Mouse (Mus musculus) embryonic facial prominence, embryonic 14.5 days (tissue): Measurements from ENCODE around the gene Srr. TPM values are rescaled to one million over a fixed set of nuclear protein-coding genes. Genes with fewer than 3 reads are reported as not detected.
A peak's percentile ranks its signal among the peaks of the same experiment; 100 is the strongest.

ENCODE experiments used
- ATAC-seq: fragments of 200-750 bp; cut with Nextera tagmentation; 2 replicates; pipeline ENCODE4 v1.8.0; 2017; ENCODE audit warnings: low read depth, moderate number of reproducible peaks, moderate TSS enrichment
- DNase-seq: peaks from one replicate; pipeline ENCODE4 v3.0.0-alpha.2; 2015; ENCODE audit warnings: low spot score
- H3K27ac ChIP-seq: fragments of 300-500 bp; sonication (generic); replicated peaks from 2 replicates; pipeline ENCODE4 v1.5.1; 2014; ENCODE audit warnings: low read depth, mild to moderate bottlenecking, low read length, moderate library complexity
- H3K27me3 ChIP-seq: fragments of 300-500 bp; sonication (generic); replicated peaks from 2 replicates; pipeline ENCODE4 v1.6.1; 2014; ENCODE audit warnings: low read length; ENCODE audit not compliant: control insufficient read depth, insufficient read depth
- H3K36me3 ChIP-seq: fragments of 300-500 bp; sonication (generic); 2 replicates; pipeline ENCODE4 v1.6.1; 2014; ENCODE audit warnings: low read length, mixed read lengths; ENCODE audit not compliant: control insufficient read depth, insufficient read depth
- H3K4me1 ChIP-seq: fragments of 300-500 bp; sonication (generic); 2 replicates; pipeline ENCODE4 v1.6.1; 2014; ENCODE audit warnings: antibody characterized with exemption, low read length; ENCODE audit not compliant: control insufficient read depth, insufficient read depth
- H3K4me2 ChIP-seq: fragments of 300-500 bp; sonication (generic); 2 replicates; pipeline ENCODE4 v1.6.1; 2014; ENCODE audit warnings: low read depth, mild to moderate bottlenecking, low read length, moderate library complexity, mixed read lengths
- H3K4me3 ChIP-seq: fragments of 300-500 bp; sonication (generic); 2 replicates; pipeline ENCODE4 v1.5.1; 2014; ENCODE audit warnings: low read depth, mild to moderate bottlenecking, low read length
- H3K9ac ChIP-seq: fragments of 300-500 bp; sonication (generic); 2 replicates; pipeline ENCODE4 v1.6.1; 2014; ENCODE audit warnings: low read depth, mild to moderate bottlenecking, low read length, moderate library complexity, mixed read lengths
- H3K9me3 ChIP-seq: fragments of 300-500 bp; sonication (generic); 2 replicates; pipeline ENCODE4 v1.6.1; 2016; ENCODE audit warnings: low read length; ENCODE audit not compliant: control insufficient read depth
- WGBS: fragments of 180-500 bp; shearing (Covaris S2); extraction: QIAGEN DNeasy Blood & Tissue Kit; methylation state at CpG from one replicate; pipeline ENCODE4 v1.1.7; 2014; 5-methylcytosine and 5-hydroxymethylcytosine counted together
- polyA plus RNA-seq: library from polyadenylated mRNA; unstranded; fragments of >200 nt; fragmentation: Nextera tagmentation; extraction: Ambion mirVana; gene quantifications from 2 replicates; pipeline ENCODE4 v1.2.1, GENCODE M21; 2014

The Srr gene
- polyA plus RNA-seq, 1 experiment from 2014 or later: 30.4 TPM

DNA sequence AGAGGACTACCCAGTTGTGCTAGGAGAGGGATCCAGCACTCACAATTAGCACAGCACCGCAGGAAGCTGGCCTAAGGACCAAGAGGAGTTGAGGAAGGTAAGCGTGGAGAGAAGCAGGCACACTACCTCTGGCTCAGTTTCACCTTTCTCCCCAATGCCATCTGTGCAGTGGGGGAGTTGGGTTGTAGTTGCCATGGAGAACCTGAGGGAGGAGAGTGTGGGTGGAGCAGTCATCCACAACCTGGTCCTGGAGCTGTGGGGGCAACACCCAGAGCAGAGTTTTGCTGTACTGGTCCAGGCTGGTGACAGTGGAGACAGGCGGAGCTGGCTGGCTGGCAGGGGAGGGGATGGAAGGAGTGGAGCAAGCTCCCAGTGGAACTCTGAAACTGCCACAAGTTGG, 51.1 kb downstream of the Srr start:
- peak; percentile 17 for DNase-seq
- Histone ChIP-seq H3K4me3 (no peak overlapping the region), H3K27ac (peak overlapping the region; percentile 28; the same call in 1 of the 2 replicates), H3K4me1 (peaks cover 11% of the 10 kb centered on the region; the same call in 1 of the 2 replicates), H3K4me2 (no peak overlapping the region), H3K27me3 (no peaks in the 10 kb centered on the region), H3K36me3 (no peaks in the 10 kb centered on the region), H3K9me3 (no peaks in the 10 kb centered on the region), H3K9ac (no peak overlapping the region)
- peak; percentile 8; the same call in 1 of the 2 replicates for ATAC-seq
- 52% methylated on average over 2 of the region's 3 CpGs for WGBS

DNA sequence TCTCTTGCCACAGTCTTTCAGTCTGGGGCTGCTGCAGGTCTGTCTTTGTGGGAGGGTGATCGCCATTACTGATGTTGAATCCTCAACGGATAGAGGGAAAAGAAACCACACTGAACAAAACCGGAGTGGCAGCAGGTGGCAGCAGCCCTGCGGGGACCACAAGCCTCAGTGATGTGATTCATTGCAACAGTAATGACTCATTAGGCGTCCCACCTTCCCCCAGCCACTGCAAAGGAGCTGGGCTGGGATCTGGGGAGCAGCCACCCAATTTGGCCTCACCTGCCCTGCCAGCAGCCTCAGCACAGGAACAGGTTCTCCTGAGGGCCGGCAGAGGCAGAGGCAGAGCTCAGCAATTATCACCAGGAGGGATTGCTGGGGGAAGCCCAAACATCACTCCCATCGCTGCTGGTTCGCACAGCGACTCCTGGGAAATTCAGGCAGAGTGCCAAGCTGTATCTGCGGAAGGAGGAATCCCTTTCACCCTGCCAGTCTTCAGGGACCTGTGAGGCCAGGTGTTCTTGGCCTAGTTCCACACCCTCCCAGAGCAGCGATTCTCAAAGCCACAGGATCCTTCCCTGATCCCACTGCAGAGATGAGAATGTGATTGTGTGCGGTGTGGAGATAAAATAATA, 54.6 kb downstream of the Srr start:
- peak; percentile 76 for ATAC-seq
- Histone ChIP-seq H3K4me3 (no peak overlapping the region), H3K27me3 (no peaks in the 10 kb centered on the region), H3K9ac (no peak overlapping the region; the same call in 1 of the 2 replicates), H3K9me3 (no peaks in the 10 kb centered on the region), H3K27ac (peak overlapping the region; percentile 16), H3K36me3 (no peaks in the 10 kb centered on the region), H3K4me2 (no peak overlapping the region), H3K4me1 (no peaks in the 10 kb centered on the region)
- DNase-seq: peak; percentile 90
- 21% methylated on average over 12 of the region's 12 CpGs for WGBS

DNA sequence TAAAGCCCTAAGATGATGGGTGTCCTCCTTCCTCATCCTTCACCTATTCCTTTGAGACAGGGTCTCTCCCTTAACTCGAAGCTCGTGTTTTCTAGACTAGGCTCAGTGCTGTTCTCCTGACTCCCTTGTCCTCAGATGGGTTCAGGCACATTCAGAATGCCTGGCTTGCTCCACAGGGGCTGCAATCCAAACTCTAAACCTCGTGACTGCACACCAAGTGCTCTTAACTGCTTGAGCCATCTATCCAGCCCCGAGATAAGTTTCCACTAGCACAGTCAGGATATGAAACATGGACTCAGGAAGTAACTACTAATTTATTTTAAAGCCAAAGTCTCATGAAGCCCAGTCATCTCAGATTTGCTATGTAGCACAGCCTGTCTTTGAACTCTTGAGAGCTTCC, 55.2 kb downstream of the Srr start:
- H3K36me3 ChIP-seq: no peaks in the 10 kb centered on the region
- H3K27ac ChIP-seq: peak overlapping the region; percentile 16
- no peak overlapping the region for H3K4me3 ChIP-seq
- DNase-seq: no peak
- no peaks in the 10 kb centered on the region for H3K9me3 ChIP-seq
- no peaks in the 10 kb centered on the region for H3K4me1 ChIP-seq
- no peak for ATAC-seq
- no peaks in the 10 kb centered on the region for H3K27me3 ChIP-seq
- H3K4me2 ChIP-seq: no peak overlapping the region
- 59% methylated on average over 4 of the region's 4 CpGs for WGBS
- H3K9ac ChIP-seq: no peak overlapping the region

DNA sequence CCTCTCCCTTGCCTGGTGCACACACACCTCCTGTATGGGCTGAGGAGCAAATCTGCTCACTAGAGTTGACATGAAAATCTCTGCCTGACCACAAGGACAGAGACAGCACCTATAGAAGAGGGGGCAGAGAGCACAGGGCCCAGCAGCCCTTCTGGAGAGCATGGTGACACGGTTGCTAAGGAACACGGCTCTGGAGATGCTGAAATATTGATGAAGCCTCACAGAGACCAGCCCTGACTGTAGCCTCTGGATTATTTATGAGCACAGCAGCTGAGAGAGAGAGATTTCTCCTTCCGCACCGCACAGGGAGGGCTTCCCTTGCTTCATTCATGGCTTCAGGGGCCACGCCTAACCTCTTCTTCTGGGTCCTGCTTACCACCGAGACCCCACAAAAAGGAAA, 56.1 kb downstream of the Srr start:
- H3K27ac ChIP-seq: no peak overlapping the region
- no peaks in the 10 kb centered on the region for H3K36me3 ChIP-seq
- DNase-seq (no peak), ATAC-seq (no peak)
- no peak overlapping the region for H3K4me3 ChIP-seq
- no peak overlapping the region for H3K9ac ChIP-seq
- no peaks in the 10 kb centered on the region for H3K27me3 ChIP-seq
- no peak overlapping the region for H3K4me2 ChIP-seq
- WGBS: 88% methylated on average over 6 of the region's 6 CpGs
- H3K4me1 ChIP-seq: no peaks in the 10 kb centered on the region
- no peaks in the 10 kb centered on the region for H3K9me3 ChIP-seq

DNA sequence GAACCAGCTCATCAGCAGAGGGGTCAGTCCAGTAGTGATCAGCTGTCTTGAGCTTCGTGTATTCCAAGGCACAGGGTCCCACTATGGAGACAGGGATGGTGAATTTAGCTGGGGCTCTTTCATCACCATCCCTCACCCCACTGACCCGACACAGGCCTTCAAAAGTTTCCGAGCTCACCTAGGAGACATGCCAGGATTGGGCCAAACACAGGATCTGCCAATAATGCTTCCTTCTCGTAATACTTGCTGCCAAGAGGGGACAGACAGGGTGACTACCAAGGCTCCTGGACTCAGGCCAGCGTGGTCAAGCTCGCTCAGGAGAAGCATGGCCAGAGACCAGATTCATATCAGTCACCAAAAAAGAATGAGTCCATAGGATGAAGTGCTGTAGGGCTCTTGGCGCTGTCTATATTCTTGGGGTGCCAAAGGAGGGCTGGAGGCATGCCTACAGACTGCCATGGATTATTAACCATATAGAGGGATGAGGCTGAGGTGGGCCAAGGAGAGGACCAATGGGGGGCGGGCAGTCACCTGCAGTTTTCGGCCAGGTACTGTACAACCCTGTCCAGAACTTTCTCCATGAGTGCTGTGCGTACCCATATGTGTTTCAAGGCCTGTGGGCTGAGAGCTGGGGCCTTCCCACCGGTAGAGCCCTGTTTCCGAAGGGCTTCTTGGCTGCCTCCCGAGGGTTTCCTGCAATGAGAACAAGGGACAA, 57.5 kb downstream of the Srr start:
- Histone ChIP-seq H3K4me3 (no peak overlapping the region), H3K36me3 (no peaks in the 10 kb centered on the region), H3K4me2 (no peak overlapping the region), H3K9ac (no peak overlapping the region), H3K4me1 (no peaks in the 10 kb centered on the region), H3K27ac (no peak overlapping the region), H3K9me3 (no peaks in the 10 kb centered on the region), H3K27me3 (no peaks in the 10 kb centered on the region)
- ATAC-seq (no peak), DNase-seq (no peak)
- 91% methylated on average over 13 of the region's 13 CpGs for whole genome bisulfite sequencing

DNA sequence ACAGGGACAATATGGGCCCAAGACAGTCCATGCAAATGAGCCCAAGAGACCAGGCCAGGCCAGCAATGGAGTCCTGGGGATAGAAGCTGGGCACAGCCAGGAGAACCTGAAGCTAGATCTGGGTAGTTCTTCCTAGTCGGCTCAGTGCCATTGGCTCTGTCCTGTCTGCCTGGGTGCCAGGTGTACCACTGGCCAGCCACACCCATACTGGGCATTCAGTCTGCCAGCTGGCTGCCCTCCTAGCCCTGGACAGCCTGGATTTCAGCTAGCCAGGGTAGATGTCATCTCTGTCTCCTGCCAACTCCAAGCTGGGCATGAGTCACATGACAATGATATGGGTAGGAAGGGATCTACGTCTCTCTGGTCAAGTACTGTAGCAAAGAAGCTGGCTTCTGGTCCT, 58.6 kb downstream of the Srr start:
- ATAC-seq (no peak), DNase-seq (no peak)
- no peak overlapping the region for H3K9ac ChIP-seq
- no peak overlapping the region for H3K4me3 ChIP-seq
- H3K27ac ChIP-seq: no peak overlapping the region
- H3K9me3 ChIP-seq: no peaks in the 10 kb centered on the region
- WGBS: 96% methylated on average over 2 of the region's 2 CpGs
- H3K4me1 ChIP-seq: no peaks in the 10 kb centered on the region
- no peaks in the 10 kb centered on the region for H3K27me3 ChIP-seq
- no peak overlapping the region for H3K4me2 ChIP-seq
- no peaks in the 10 kb centered on the region for H3K36me3 ChIP-seq

DNA sequence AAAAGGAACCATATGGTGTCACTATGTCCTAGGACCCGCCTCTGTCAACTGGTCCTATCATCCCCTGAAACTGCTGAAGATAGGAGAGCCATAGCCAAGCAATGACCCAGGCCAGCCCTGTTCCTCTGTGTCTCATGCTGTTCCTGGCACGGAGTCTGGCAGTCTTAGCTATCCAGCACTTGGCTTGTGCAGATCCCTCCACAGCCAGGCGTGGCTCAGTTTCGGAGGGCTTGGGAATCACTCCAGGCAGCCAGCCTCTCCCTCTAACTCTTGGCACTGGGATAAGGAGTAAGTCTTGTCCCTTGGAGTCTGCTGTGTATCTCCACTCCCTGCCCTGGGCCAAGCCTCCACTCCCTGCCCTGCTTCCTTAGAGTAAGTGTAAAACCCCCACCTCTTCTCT, 59.1 kb downstream of the Srr start:
- Histone ChIP-seq H3K27ac (no peak overlapping the region), H3K4me3 (no peak overlapping the region), H3K9me3 (no peaks in the 10 kb centered on the region), H3K9ac (no peak overlapping the region), H3K27me3 (no peaks in the 10 kb centered on the region), H3K4me2 (no peak overlapping the region), H3K36me3 (no peaks in the 10 kb centered on the region), H3K4me1 (no peaks in the 10 kb centered on the region)
- peak; percentile 51 for DNase-seq
- ATAC-seq: no peak
- 74% methylated on average over 4 of the region's 4 CpGs for WGBS

GRCm38 (mm10) chr11:74865252-74865651, 60.5 kb downstream of the Srr start:
- no peaks in the 10 kb centered on the region for H3K27me3 ChIP-seq
- H3K9me3 ChIP-seq: no peaks in the 10 kb centered on the region
- no peaks in the 10 kb centered on the region for H3K4me1 ChIP-seq
- ATAC-seq (no peak), DNase-seq (no peak)
- WGBS: 74% methylated on average over 9 of the region's 9 CpGs
- H3K36me3 ChIP-seq: no peaks in the 10 kb centered on the region
- no peak overlapping the region for H3K27ac ChIP-seq
- no peak overlapping the region for H3K4me3 ChIP-seq
- H3K4me2 ChIP-seq: no peak overlapping the region
- no peak overlapping the region; the same call in 1 of the 2 replicates for H3K9ac ChIP-seq

DNA sequence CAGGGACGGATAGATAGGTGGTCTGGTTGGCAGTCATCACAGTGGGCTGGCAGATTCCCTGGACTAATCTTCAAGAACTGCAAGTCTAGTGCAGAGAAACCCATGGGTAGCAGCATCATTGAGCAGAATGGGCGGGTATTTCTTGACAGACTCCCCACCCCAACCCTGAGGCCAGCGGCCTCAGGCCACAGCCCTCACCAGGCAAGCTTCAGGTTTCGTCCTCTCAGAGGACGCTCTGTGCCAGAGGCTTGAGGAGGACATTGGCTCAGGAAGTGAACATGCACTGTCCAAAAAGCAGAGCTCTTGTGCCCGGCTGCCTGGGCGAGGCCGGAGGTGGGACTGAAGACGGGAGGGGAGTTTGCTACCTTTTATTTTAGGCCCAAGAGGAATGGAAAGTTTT, 61.3 kb downstream of the Srr start:
- 84% methylated on average over 9 of the region's 9 CpGs for WGBS

More for the DNA sequence above, 61.3 kb downstream of the Srr start:
- H3K4me1 ChIP-seq: no peaks in the 10 kb centered on the region
- H3K9ac ChIP-seq: no peak overlapping the region
- H3K9me3 ChIP-seq: no peaks in the 10 kb centered on the region
- DNase-seq: no peak
- H3K4me2 ChIP-seq: no peak overlapping the region
- no peaks in the 10 kb centered on the region for H3K36me3 ChIP-seq
- no peak overlapping the region for H3K27ac ChIP-seq
- ATAC-seq: no peak
- no peaks in the 10 kb centered on the region for H3K27me3 ChIP-seq
- no peak overlapping the region for H3K4me3 ChIP-seq
